Mouse (Mus musculus): ENCODE results near the gene Olfr763. TPM values are rescaled to one million over a fixed set of nuclear protein-coding genes. Genes with fewer than 3 reads are reported as not detected.

The Olfr763 gene
- not detected for polyA plus RNA-seq (2015; fragmentation: Illumina TruSeq; extraction: RNeasy Lipid Tissue Mini Kit (QIAGEN cat#74804); ENCODE audit: insufficient read depth, low read depth, low replicate concordance)

GRCm38 (mm10) chr10:129010288-129010841 lies at the start of gene Olfr763:
TSS of gene Olfr763 (plus strand) at chr10:129010791.

GRCm38 (mm10) chr10:128989131-128989530 lies 21.5 kb upstream of the Olfr763 start, which contains the start of gene Olfr9:
TSS of gene Olfr9 (plus strand) at chr10:128989431.

GRCm38 (mm10) chr10:129039796-129040195 lies 29.2 kb downstream of the Olfr763 start, which contains the start of gene Olfr764-ps1:
TSS of gene Olfr764-ps1 (minus strand) at chr10:129039896.

GRCm38 (mm10) chr10:129049898-129050297 lies 39.3 kb downstream of the Olfr763 start, which contains the start of gene Olfr765:
TSS of gene Olfr765 (minus strand) at chr10:129049998.

Other genes with a start within 250 kb of the Olfr763 start
- gene Mmp19, start 219.9 kb upstream of the Olfr763 start, polyA plus RNA-seq (2015; fragmentation: Illumina TruSeq; extraction: RNeasy Lipid Tissue Mini Kit (QIAGEN cat#74804); ENCODE audit: insufficient read depth, low read depth, low replicate concordance): 3.0 TPM
- gene Dnajc14, start 206.7 kb upstream of the Olfr763 start, polyA plus RNA-seq (2015; fragmentation: Illumina TruSeq; extraction: RNeasy Lipid Tissue Mini Kit (QIAGEN cat#74804); ENCODE audit: insufficient read depth, low read depth, low replicate concordance): 9.2 TPM
- 6.6 TPM for gene Tmem198b, start 206.4 kb upstream of the Olfr763 start, polyA plus RNA-seq (2015; fragmentation: Illumina TruSeq; extraction: RNeasy Lipid Tissue Mini Kit (QIAGEN cat#74804); ENCODE audit: insufficient read depth, low read depth, low replicate concordance)
- gene Sarnp, start 193.5 kb upstream of the Olfr763 start, polyA plus RNA-seq (2015; fragmentation: Illumina TruSeq; extraction: RNeasy Lipid Tissue Mini Kit (QIAGEN cat#74804); ENCODE audit: insufficient read depth, low read depth, low replicate concordance): 15.9 TPM
- 11.8 TPM for gene Ormdl2, start 189.1 kb upstream of the Olfr763 start, polyA plus RNA-seq (2015; fragmentation: Illumina TruSeq; extraction: RNeasy Lipid Tissue Mini Kit (QIAGEN cat#74804); ENCODE audit: insufficient read depth, low read depth, low replicate concordance)
- gene Gdf11, start 119.1 kb upstream of the Olfr763 start, polyA plus RNA-seq (2015; fragmentation: Illumina TruSeq; extraction: RNeasy Lipid Tissue Mini Kit (QIAGEN cat#74804); ENCODE audit: insufficient read depth, low read depth, low replicate concordance): not detected
- 125 TPM for gene Cd63, start 109.8 kb upstream of the Olfr763 start, polyA plus RNA-seq (2015; fragmentation: Illumina TruSeq; extraction: RNeasy Lipid Tissue Mini Kit (QIAGEN cat#74804); ENCODE audit: insufficient read depth, low read depth, low replicate concordance)
- 12.1 TPM for gene Rdh5, start 87.9 kb upstream of the Olfr763 start, polyA plus RNA-seq (2015; fragmentation: Illumina TruSeq; extraction: RNeasy Lipid Tissue Mini Kit (QIAGEN cat#74804); ENCODE audit: insufficient read depth, low read depth, low replicate concordance)
- gene Bloc1s1, start 86.8 kb upstream of the Olfr763 start, polyA plus RNA-seq (2015; fragmentation: Illumina TruSeq; extraction: RNeasy Lipid Tissue Mini Kit (QIAGEN cat#74804); ENCODE audit: insufficient read depth, low read depth, low replicate concordance): 47.0 TPM
- gene Itga7, start 77.0 kb upstream of the Olfr763 start, polyA plus RNA-seq (2015; fragmentation: Illumina TruSeq; extraction: RNeasy Lipid Tissue Mini Kit (QIAGEN cat#74804); ENCODE audit: insufficient read depth, low read depth, low replicate concordance): 5.2 TPM
- not detected for gene Mettl7b, start 49.8 kb upstream of the Olfr763 start, polyA plus RNA-seq (2015; fragmentation: Illumina TruSeq; extraction: RNeasy Lipid Tissue Mini Kit (QIAGEN cat#74804); ENCODE audit: insufficient read depth, low read depth, low replicate concordance)
- gene Olfr9, start 21.4 kb upstream of the Olfr763 start, polyA plus RNA-seq (2015; fragmentation: Illumina TruSeq; extraction: RNeasy Lipid Tissue Mini Kit (QIAGEN cat#74804); ENCODE audit: insufficient read depth, low read depth, low replicate concordance): not detected
- gene Olfr764-ps1, start 29.1 kb downstream of the Olfr763 start, polyA plus RNA-seq (2015; fragmentation: Illumina TruSeq; extraction: RNeasy Lipid Tissue Mini Kit (QIAGEN cat#74804); ENCODE audit: insufficient read depth, low read depth, low replicate concordance): not detected
- gene Olfr765, start 39.2 kb downstream of the Olfr763 start, polyA plus RNA-seq (2015; fragmentation: Illumina TruSeq; extraction: RNeasy Lipid Tissue Mini Kit (QIAGEN cat#74804); ENCODE audit: insufficient read depth, low read depth, low replicate concordance): not detected
- not detected for gene Olfr766-ps1, start 58.2 kb downstream of the Olfr763 start, polyA plus RNA-seq (2015; fragmentation: Illumina TruSeq; extraction: RNeasy Lipid Tissue Mini Kit (QIAGEN cat#74804); ENCODE audit: insufficient read depth, low read depth, low replicate concordance)
- gene Olfr767, start 72.1 kb downstream of the Olfr763 start, polyA plus RNA-seq (2015; fragmentation: Illumina TruSeq; extraction: RNeasy Lipid Tissue Mini Kit (QIAGEN cat#74804); ENCODE audit: insufficient read depth, low read depth, low replicate concordance): not detected
- not detected for gene Olfr768, start 88.6 kb downstream of the Olfr763 start, polyA plus RNA-seq (2015; fragmentation: Illumina TruSeq; extraction: RNeasy Lipid Tissue Mini Kit (QIAGEN cat#74804); ENCODE audit: insufficient read depth, low read depth, low replicate concordance)
- not detected for gene Olfr769, start 107.1 kb downstream of the Olfr763 start, polyA plus RNA-seq (2015; fragmentation: Illumina TruSeq; extraction: RNeasy Lipid Tissue Mini Kit (QIAGEN cat#74804); ENCODE audit: insufficient read depth, low read depth, low replicate concordance)
- not detected for gene Olfr770, start 128.2 kb downstream of the Olfr763 start, polyA plus RNA-seq (2015; fragmentation: Illumina TruSeq; extraction: RNeasy Lipid Tissue Mini Kit (QIAGEN cat#74804); ENCODE audit: insufficient read depth, low read depth, low replicate concordance)
- not detected for gene Olfr771, start 154.0 kb downstream of the Olfr763 start, polyA plus RNA-seq (2015; fragmentation: Illumina TruSeq; extraction: RNeasy Lipid Tissue Mini Kit (QIAGEN cat#74804); ENCODE audit: insufficient read depth, low read depth, low replicate concordance)
- not detected for gene Olfr772, start 167.1 kb downstream of the Olfr763 start, polyA plus RNA-seq (2015; fragmentation: Illumina TruSeq; extraction: RNeasy Lipid Tissue Mini Kit (QIAGEN cat#74804); ENCODE audit: insufficient read depth, low read depth, low replicate concordance)
- not detected for gene Olfr773, start 176.6 kb downstream of the Olfr763 start, polyA plus RNA-seq (2015; fragmentation: Illumina TruSeq; extraction: RNeasy Lipid Tissue Mini Kit (QIAGEN cat#74804); ENCODE audit: insufficient read depth, low read depth, low replicate concordance)
- not detected for gene Olfr774, start 225.4 kb downstream of the Olfr763 start, polyA plus RNA-seq (2015; fragmentation: Illumina TruSeq; extraction: RNeasy Lipid Tissue Mini Kit (QIAGEN cat#74804); ENCODE audit: insufficient read depth, low read depth, low replicate concordance)
- not detected for gene Olfr775, start 237.6 kb downstream of the Olfr763 start, polyA plus RNA-seq (2015; fragmentation: Illumina TruSeq; extraction: RNeasy Lipid Tissue Mini Kit (QIAGEN cat#74804); ENCODE audit: insufficient read depth, low read depth, low replicate concordance)
- not detected for gene Olfr776, start 248.3 kb downstream of the Olfr763 start, polyA plus RNA-seq (2015; fragmentation: Illumina TruSeq; extraction: RNeasy Lipid Tissue Mini Kit (QIAGEN cat#74804); ENCODE audit: insufficient read depth, low read depth, low replicate concordance)

Data from pancreas, adult 10 weeks (tissue).